Mouse (Mus musculus): Measurements from ENCODE around the gene Steap2. TPM values are rescaled to one million over a fixed set of nuclear protein-coding genes. Genes with fewer than 3 reads are reported as not detected.
A peak's percentile ranks its signal among the peaks of the same experiment; 100 is the strongest.

The Steap2 gene
- polyA plus RNA-seq, 1 experiment: 33.2 TPM

DNA sequence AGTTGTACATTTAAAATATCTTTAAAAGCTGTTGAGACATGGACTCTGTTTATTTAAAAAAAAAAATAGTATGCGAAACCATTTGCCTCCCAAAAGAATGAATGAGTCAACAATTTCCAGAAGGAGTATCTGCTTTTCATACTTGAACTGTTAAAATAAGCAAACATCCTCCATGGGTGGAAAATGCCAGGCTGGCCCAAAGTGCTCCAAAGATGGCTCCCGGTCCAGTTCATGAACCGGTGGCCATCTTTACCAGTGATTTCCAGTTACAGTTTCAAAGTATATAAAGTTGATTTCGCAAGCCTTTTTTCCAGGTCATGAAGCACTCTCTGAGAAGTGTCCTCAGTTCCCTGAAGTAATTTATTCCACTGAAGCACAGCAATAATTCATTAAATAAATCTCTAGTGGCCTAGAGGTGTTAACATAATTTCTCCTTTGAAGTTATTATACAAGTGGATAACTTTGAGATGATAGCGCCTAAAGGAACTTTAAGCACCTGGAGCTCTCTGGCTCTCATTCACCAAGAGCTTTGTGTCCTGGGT is 1.1 kb upstream of the Steap2 start:
- Histone ChIP-seq H3K9me3 (replicated peaks; ENCODE audit: control insufficient read depth, insufficient read depth, low read length, poor library complexity, severe bottlenecking) (peaks cover 4% of the 10 kb centered on the region; the same call in 1 of the 2 replicates), H3K36me3 (ENCODE audit: control insufficient read depth, insufficient read depth, low read length, poor library complexity, severe bottlenecking) (no peaks in the 10 kb centered on the region), H3K9ac (ENCODE audit: low read depth, poor library complexity, severe bottlenecking) (no peak overlapping the region), H3K27me3 (ENCODE audit: control insufficient read depth, insufficient read depth, low read length, poor library complexity, severe bottlenecking) (no peaks in the 10 kb centered on the region), H3K27ac (ENCODE audit: insufficient read depth, low read length) (no peak overlapping the region; the same call in 1 of the 2 replicates), H3K4me3 (ENCODE audit: low read depth, low read length) (no peak overlapping the region), H3K4me1 (ENCODE audit: control insufficient read depth, insufficient read depth, low read length) (peaks cover 7% of the 10 kb centered on the region)
- TF ChIP-seq EP300 (IDR thresholded peaks at IDR 0.05; ENCODE audit: insufficient read depth, low read depth, low read length) (no peak), CTCF (IDR thresholded peaks at IDR 0.05; ENCODE audit: low read depth, low read length) (no peak), POLR2A (IDR thresholded peaks at IDR 0.05; ENCODE audit: insufficient read depth, low read length) (no peak)

DNA sequence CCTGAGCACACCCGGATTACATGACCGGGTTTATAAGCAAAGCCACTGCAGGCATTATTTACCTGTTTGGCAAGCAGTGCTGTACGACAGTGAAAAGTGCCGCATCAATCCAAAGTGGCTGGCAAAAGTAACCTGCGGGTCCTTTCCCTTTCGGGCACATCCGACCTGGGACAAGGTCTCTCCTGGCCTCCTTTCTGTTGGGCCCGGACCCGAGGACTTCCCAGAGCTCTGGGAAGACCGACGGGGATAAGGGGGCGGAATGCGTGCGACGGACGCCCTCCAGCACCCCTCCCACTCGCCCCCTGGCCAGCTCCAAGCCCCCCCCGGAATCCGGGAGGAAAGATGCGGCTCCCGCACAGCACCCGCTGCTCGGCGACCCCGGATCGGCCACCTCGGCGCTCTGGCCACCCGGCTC is 830 bp downstream of the Steap2 start:
- Histone ChIP-seq H3K4me3 (ENCODE audit: low read depth, low read length) (peak overlapping the region; percentile 80), H3K4me1 (ENCODE audit: control insufficient read depth, insufficient read depth, low read length) (peaks cover 4% of the 10 kb centered on the region), H3K36me3 (ENCODE audit: control insufficient read depth, insufficient read depth, low read length, poor library complexity, severe bottlenecking) (no peaks in the 10 kb centered on the region), H3K27ac (ENCODE audit: insufficient read depth, low read length) (no peak overlapping the region), H3K9ac (ENCODE audit: low read depth, poor library complexity, severe bottlenecking) (peak overlapping the region; percentile 94), H3K27me3 (ENCODE audit: control insufficient read depth, insufficient read depth, low read length, poor library complexity, severe bottlenecking) (no peaks in the 10 kb centered on the region), H3K9me3 (replicated peaks; ENCODE audit: control insufficient read depth, insufficient read depth, low read length, poor library complexity, severe bottlenecking) (peaks cover 4% of the 10 kb centered on the region; the same call in 1 of the 2 replicates)
- no peak for TF ChIP-seq POLR2A (IDR thresholded peaks at IDR 0.05; ENCODE audit: insufficient read depth, low read length)

DNA sequence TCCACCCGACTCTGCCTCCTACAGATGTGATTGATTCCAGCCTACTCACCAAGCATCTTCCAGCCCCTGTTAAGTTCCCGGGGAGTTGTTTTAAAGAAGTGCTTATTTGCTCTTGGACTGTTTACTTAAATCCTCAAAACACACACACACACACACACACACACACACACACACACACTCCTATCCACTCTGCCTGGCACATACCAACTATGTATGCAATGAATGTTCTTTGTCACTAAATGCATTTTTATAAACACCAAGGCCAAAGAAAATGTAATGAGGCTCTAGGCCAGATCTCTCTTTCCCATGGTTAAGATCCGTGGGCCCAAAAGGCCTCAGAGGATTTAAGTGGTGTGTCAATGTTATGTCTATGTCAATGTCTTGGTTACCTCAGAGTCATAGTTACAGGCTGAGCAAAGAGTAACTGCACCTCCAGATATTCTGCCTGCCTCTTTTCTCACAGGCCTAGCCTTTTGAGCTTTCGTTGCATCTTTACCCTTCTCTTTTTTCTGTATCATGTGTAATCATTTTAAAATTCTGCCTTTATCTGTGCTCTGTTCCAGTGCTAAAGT is 2.1 kb downstream of the Steap2 start:
- peaks cover 4% of the 10 kb centered on the region; the same call in 1 of the 2 replicates for H3K9me3 ChIP-seq (replicated peaks; ENCODE audit: control insufficient read depth, insufficient read depth, low read length, poor library complexity, severe bottlenecking)
- no peaks in the 10 kb centered on the region for H3K36me3 ChIP-seq (ENCODE audit: control insufficient read depth, insufficient read depth, low read length, poor library complexity, severe bottlenecking)
- H3K4me3 ChIP-seq (ENCODE audit: low read depth, low read length): no peak overlapping the region
- no peak overlapping the region for H3K27ac ChIP-seq (ENCODE audit: insufficient read depth, low read length)
- no peak overlapping the region; the same call in 1 of the 2 replicates for H3K9ac ChIP-seq (ENCODE audit: low read depth, poor library complexity, severe bottlenecking)
- peaks cover 3% of the 10 kb centered on the region for H3K4me1 ChIP-seq (ENCODE audit: control insufficient read depth, insufficient read depth, low read length)
- TF ChIP-seq EP300 (IDR thresholded peaks at IDR 0.05; ENCODE audit: insufficient read depth, low read depth, low read length) (no peak), CTCF (IDR thresholded peaks at IDR 0.05; ENCODE audit: low read depth, low read length) (no peak), POLR2A (IDR thresholded peaks at IDR 0.05; ENCODE audit: insufficient read depth, low read length) (no peak)
- H3K27me3 ChIP-seq (ENCODE audit: control insufficient read depth, insufficient read depth, low read length, poor library complexity, severe bottlenecking): no peaks in the 10 kb centered on the region

DNA sequence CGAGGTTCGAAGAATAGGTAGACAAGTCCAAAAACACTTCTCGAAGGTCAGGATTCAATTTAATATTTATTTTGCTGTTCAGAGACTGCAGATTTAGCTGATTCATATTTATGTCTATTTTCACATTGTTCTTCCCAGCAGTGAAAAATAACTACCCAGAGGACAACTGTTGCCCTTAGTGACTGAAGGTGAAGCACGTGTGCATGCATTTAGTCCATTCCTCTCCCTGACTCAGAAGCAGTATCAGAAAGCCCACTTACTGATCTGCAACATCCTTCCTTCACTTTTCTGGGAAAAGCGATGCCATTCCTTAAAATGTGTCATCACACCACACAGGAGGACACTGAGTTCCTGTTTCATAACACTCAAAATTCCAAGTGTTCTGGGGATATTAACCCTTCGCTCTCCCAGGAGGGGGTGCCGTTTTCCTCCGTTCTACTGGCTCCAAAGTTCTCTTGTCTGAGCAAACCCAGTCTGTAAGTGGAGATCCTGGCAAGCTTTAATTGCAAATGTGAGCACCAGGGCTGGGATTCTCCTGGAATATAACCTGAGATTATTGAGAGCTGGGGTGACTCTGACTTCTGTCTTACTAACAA is 5.3 kb downstream of the Steap2 start:
- H3K27ac ChIP-seq (ENCODE audit: insufficient read depth, low read length): no peak overlapping the region
- no peaks in the 10 kb centered on the region for H3K36me3 ChIP-seq (ENCODE audit: control insufficient read depth, insufficient read depth, low read length, poor library complexity, severe bottlenecking)
- H3K9me3 ChIP-seq (replicated peaks; ENCODE audit: control insufficient read depth, insufficient read depth, low read length, poor library complexity, severe bottlenecking): no peaks in the 10 kb centered on the region
- H3K4me1 ChIP-seq (ENCODE audit: control insufficient read depth, insufficient read depth, low read length): peaks cover 2% of the 10 kb centered on the region
- H3K9ac ChIP-seq (ENCODE audit: low read depth, poor library complexity, severe bottlenecking): no peak overlapping the region
- no peak overlapping the region for H3K4me3 ChIP-seq (ENCODE audit: low read depth, low read length)
- no peaks in the 10 kb centered on the region for H3K27me3 ChIP-seq (ENCODE audit: control insufficient read depth, insufficient read depth, low read length, poor library complexity, severe bottlenecking)
- TF ChIP-seq POLR2A (IDR thresholded peaks at IDR 0.05; ENCODE audit: insufficient read depth, low read length) (no peak), CTCF (IDR thresholded peaks at IDR 0.05; ENCODE audit: low read depth, low read length) (no peak), EP300 (IDR thresholded peaks at IDR 0.05; ENCODE audit: insufficient read depth, low read depth, low read length) (no peak)

DNA sequence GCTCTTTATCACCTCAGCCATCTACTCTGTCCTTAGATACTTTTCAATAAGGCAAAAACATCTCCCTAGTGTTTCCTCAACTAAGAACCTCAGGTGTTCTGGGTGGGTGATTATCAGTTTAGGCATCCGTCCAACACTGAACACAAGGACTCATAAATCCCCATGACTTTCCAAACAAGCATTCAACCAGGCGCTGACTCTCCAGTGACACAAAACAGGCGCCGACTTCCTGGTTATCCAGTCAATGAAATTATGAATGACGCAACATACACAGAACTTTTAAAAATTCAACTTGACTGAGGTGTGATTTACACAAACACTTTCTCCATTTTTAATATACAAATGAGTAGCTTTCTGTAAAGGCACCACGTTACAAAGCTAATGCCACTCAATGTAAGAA is 6.2 kb downstream of the Steap2 start:
- H3K4me3 ChIP-seq (ENCODE audit: low read depth, low read length): no peak overlapping the region
- H3K36me3 ChIP-seq (ENCODE audit: control insufficient read depth, insufficient read depth, low read length, poor library complexity, severe bottlenecking): no peaks in the 10 kb centered on the region
- H3K9me3 ChIP-seq (replicated peaks; ENCODE audit: control insufficient read depth, insufficient read depth, low read length, poor library complexity, severe bottlenecking): no peaks in the 10 kb centered on the region
- peak overlapping the region; percentile 82 for H3K27ac ChIP-seq (ENCODE audit: insufficient read depth, low read length)
- H3K27me3 ChIP-seq (ENCODE audit: control insufficient read depth, insufficient read depth, low read length, poor library complexity, severe bottlenecking): no peaks in the 10 kb centered on the region
- 0 out of 2 replicates have a peak overlapping the region, but pooled peaks have one; percentile 40 for H3K9ac ChIP-seq (ENCODE audit: low read depth, poor library complexity, severe bottlenecking)
- peaks cover 2% of the 10 kb centered on the region for H3K4me1 ChIP-seq (ENCODE audit: control insufficient read depth, insufficient read depth, low read length)
- TF ChIP-seq EP300 (IDR thresholded peaks at IDR 0.05; ENCODE audit: insufficient read depth, low read depth, low read length) (no peak), POLR2A (IDR thresholded peaks at IDR 0.05; ENCODE audit: insufficient read depth, low read length) (no peak), CTCF (IDR thresholded peaks at IDR 0.05; ENCODE audit: low read depth, low read length) (no peak)

DNA sequence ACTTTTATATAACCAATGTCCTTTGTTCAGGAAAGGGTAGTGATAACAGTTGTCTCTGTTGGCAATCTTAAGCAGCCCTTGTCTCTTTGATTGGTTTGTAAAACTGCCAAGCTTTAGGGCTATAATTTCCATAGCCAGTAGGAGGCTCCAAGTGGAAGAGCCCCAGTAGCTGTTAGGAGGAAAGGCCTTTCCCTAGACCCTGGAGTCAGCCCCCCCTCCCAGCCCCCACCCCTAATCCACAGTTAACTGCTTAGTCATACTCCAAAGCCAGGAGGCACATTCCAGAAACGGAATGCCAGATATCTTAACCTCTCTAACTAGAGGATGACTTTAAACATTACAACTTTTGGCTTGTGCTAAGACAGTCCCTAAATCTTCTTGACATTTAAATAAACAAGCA is 7.4 kb downstream of the Steap2 start:
- Histone ChIP-seq H3K36me3 (ENCODE audit: control insufficient read depth, insufficient read depth, low read length, poor library complexity, severe bottlenecking) (peaks cover 5% of the 10 kb centered on the region), H3K4me1 (ENCODE audit: control insufficient read depth, insufficient read depth, low read length) (peaks cover 2% of the 10 kb centered on the region), H3K27ac (ENCODE audit: insufficient read depth, low read length) (peak overlapping the region; percentile 57; the same call in 1 of the 2 replicates), H3K9me3 (replicated peaks; ENCODE audit: control insufficient read depth, insufficient read depth, low read length, poor library complexity, severe bottlenecking) (no peaks in the 10 kb centered on the region), H3K4me3 (ENCODE audit: low read depth, low read length) (no peak overlapping the region), H3K9ac (ENCODE audit: low read depth, poor library complexity, severe bottlenecking) (peak overlapping the region; percentile 40; the same call in 1 of the 2 replicates), H3K27me3 (ENCODE audit: control insufficient read depth, insufficient read depth, low read length, poor library complexity, severe bottlenecking) (no peaks in the 10 kb centered on the region)
- TF ChIP-seq EP300 (IDR thresholded peaks at IDR 0.05; ENCODE audit: insufficient read depth, low read depth, low read length): peak; percentile 80; the same call in 1 of the 2 replicates
- no peak for TF ChIP-seq POLR2A (IDR thresholded peaks at IDR 0.05; ENCODE audit: insufficient read depth, low read length)
